Comparison of ENCODE assay signal across 8 mouse cellular contexts in genomic region chr17:35439295-35439747, GRCm38 (mm10). TPM values are rescaled to one million over a fixed set of nuclear protein-coding genes. Genes with fewer than 3 reads are reported as not detected.
DNase-seq lines count a peak whose midpoint lies in the region; ATAC-seq and TF ChIP-seq lines count a peak whose summit lies in the region.
"Not testable (repeated sequence)": the region's sequence is repeated elsewhere in the genome, so short reads cannot be mapped to it uniquely, and the experiment has no call there.

No protein-coding gene starts in this region.

- H3K9ac ChIP-seq in forebrain, embryonic 16.5 days (replicated peaks; ENCODE audit: low read depth, low read length), result peak overlapping the region; percentile 10; the same call in 1 of the 2 replicates
- peak overlapping the region; percentile 68 for H3K9ac ChIP-seq in hindbrain, embryonic 12.5 days
- 0 out of 2 replicates have a peak overlapping the region, but pooled peaks have one; percentile 45 for H3K9ac ChIP-seq in liver, postnatal 0 days (replicated peaks)
- H3K9ac ChIP-seq in neural tube, embryonic 11.5 days (ENCODE audit: low read length), result peak overlapping the region; percentile 62

- H3K4me2 ChIP-seq in forebrain, embryonic 16.5 days (ENCODE audit: low read length), result peak overlapping the region; percentile 54
- peak overlapping the region; percentile 94 for H3K4me2 ChIP-seq in hindbrain, embryonic 12.5 days (replicated peaks)
- peak overlapping the region; percentile 73 for H3K4me2 ChIP-seq in liver, postnatal 0 days (ENCODE audit: low read depth, low read length)
- H3K4me2 ChIP-seq in neural tube, embryonic 11.5 days (ENCODE audit: low read depth), result peak overlapping the region; percentile 86

- H3K4me1 ChIP-seq in cortical plate, adult 2 months (ENCODE audit: control insufficient read depth, insufficient read depth, low read length); forebrain, embryonic 16.5 days (replicated peaks; ENCODE audit: control insufficient read depth, insufficient read depth, low read length); hindbrain, embryonic 12.5 days; liver, postnatal 0 days (ENCODE audit: insufficient read depth); neural tube, embryonic 11.5 days (ENCODE audit: control insufficient read depth, insufficient read depth, low read length); thymus, adult 2 months (replicated peaks; ENCODE audit: control insufficient read depth, insufficient read depth, low read length): not testable (repeated sequence)

- not testable (repeated sequence) for TF ChIP-seq POLR2A in cortical plate, adult 2 months (IDR thresholded peaks at IDR 0.05; ENCODE audit: extremely low read depth, insufficient read depth, low read length); thymus, adult 2 months (IDR thresholded peaks at IDR 0.05; ENCODE audit: control insufficient read depth, extremely low read depth, insufficient read depth, low read length, poor library complexity)

- not testable (repeated sequence) for H3K36me3 ChIP-seq in forebrain, embryonic 16.5 days (ENCODE audit: control insufficient read depth, insufficient read depth); hindbrain, embryonic 12.5 days; liver, postnatal 0 days (replicated peaks; ENCODE audit: insufficient read depth, low read length); neural tube, embryonic 11.5 days (ENCODE audit: control insufficient read depth, insufficient read depth, low read length); thymus, adult 2 months (ENCODE audit: control insufficient read depth, insufficient read depth, low read length)

- peak overlapping the region; percentile 17; the same call in 1 of the 2 replicates for H3K4me3 ChIP-seq in cortical plate, adult 2 months (ENCODE audit: insufficient read depth, low read length)
- H3K4me3 ChIP-seq in forebrain, embryonic 16.5 days (replicated peaks; ENCODE audit: low read length), result peak overlapping the region; percentile 38
- peak overlapping the region; percentile 50 for H3K4me3 ChIP-seq in hindbrain, embryonic 12.5 days
- peak overlapping the region; percentile 44 for H3K4me3 ChIP-seq in liver, postnatal 0 days (ENCODE audit: low read depth, low read length)
- H3K4me3 ChIP-seq in neural tube, embryonic 11.5 days (ENCODE audit: low read depth, low read length), result peak overlapping the region; percentile 41
- H3K4me3 ChIP-seq in thymus, adult 2 months (ENCODE audit: control insufficient read depth, insufficient read depth, low read length), result peak overlapping the region; percentile 55

- peak; percentile 21 for DNase-seq in ES-CJ7 (ENCODE audit: low read depth, low spot score)
- peak; percentile 37 for DNase-seq in kidney, postnatal 10 days
- DNase-seq in liver, postnatal 0 days; thymus, adult 2 months: not testable (repeated sequence)
- peak; percentile 44 for DNase-seq in neural tube, embryonic 11.5 days (ENCODE audit: low spot score)

- TF ChIP-seq CTCF in cortical plate, adult 2 months (IDR thresholded peaks at IDR 0.05; ENCODE audit: extremely low read depth, insufficient read depth, low read length); liver, postnatal 0 days (IDR thresholded peaks at IDR 0.05; ENCODE audit: low read depth); thymus, adult 2 months (IDR thresholded peaks at IDR 0.05; ENCODE audit: borderline replicate concordance, control insufficient read depth, extremely low read depth, insufficient read depth, low read length, poor library complexity): not testable (repeated sequence)

- H3K9me3 ChIP-seq in forebrain, embryonic 16.5 days (ENCODE audit: control insufficient read depth, low read length); hindbrain, embryonic 12.5 days (replicated peaks); liver, postnatal 0 days (ENCODE audit: low read length); neural tube, embryonic 11.5 days (ENCODE audit: control insufficient read depth, low read length): not testable (repeated sequence)

- peak; percentile 60 for ATAC-seq in forebrain, embryonic 16.5 days
- ATAC-seq in hindbrain, embryonic 12.5 days (ENCODE audit: low FRiP score), result peak; percentile 57
- ATAC-seq in liver, postnatal 0 days, result peak; percentile 62
- ATAC-seq in neural tube, embryonic 11.5 days (ENCODE audit: insufficient read depth, low FRiP score, low TSS enrichment), result peak; percentile 71; the same call in 1 of the 2 replicates

- H3K27ac ChIP-seq in cortical plate, adult 2 months (ENCODE audit: insufficient read depth, low read length); forebrain, embryonic 16.5 days (ENCODE audit: low read length); hindbrain, embryonic 12.5 days; liver, postnatal 0 days (ENCODE audit: low read depth); neural tube, embryonic 11.5 days (ENCODE audit: low read depth, low read length); thymus, adult 2 months (ENCODE audit: control insufficient read depth, insufficient read depth, low read length): not testable (repeated sequence)

- 1% methylated on average over 38 of the region's 48 CpGs for WGBS in forebrain, embryonic 16.5 days
- 1% methylated on average over 47 of the region's 48 CpGs for WGBS in hindbrain, embryonic 12.5 days
- WGBS in liver, postnatal 0 days (ENCODE audit: insufficient replicate concordance), result 2% methylated on average over 41 of the region's 48 CpGs
- 1% methylated on average over 42 of the region's 48 CpGs for WGBS in neural tube, embryonic 11.5 days
- WGBS in thymus, adult 2 months, result 2% methylated on average over 48 of the region's 48 CpGs

- not testable (repeated sequence) for TF ChIP-seq EP300 in liver, postnatal 0 days (IDR thresholded peaks at IDR 0.05; ENCODE audit: low read depth)

- not testable (repeated sequence) for H3K27me3 ChIP-seq in forebrain, embryonic 16.5 days (replicated peaks; ENCODE audit: control insufficient read depth, insufficient read depth, low read length); neural tube, embryonic 11.5 days (ENCODE audit: control insufficient read depth, insufficient read depth, low read length); thymus, adult 2 months (ENCODE audit: control insufficient read depth, insufficient read depth, low read length)
- peaks cover 24% of the 10 kb centered on the region for H3K27me3 ChIP-seq in hindbrain, embryonic 12.5 days
- H3K27me3 ChIP-seq in liver, postnatal 0 days (ENCODE audit: insufficient read depth, low read length), result peaks cover 12% of the 10 kb centered on the region

RNA-seq across cellular contexts. Expression of gene H2-Q7, which starts 0.4 kb away (rescaled TPM):
- 1.2 and 1.9 TPM in 2 replicates for polyA plus RNA-seq in cortical plate, adult 2 months (2012; rRNA removed)
- polyA plus RNA-seq in forebrain, embryonic 16.5 days (2015; fragmentation: Nextera tagmentation; extraction: Ambion mirVana), result 0.99 and 3.1 TPM in 2 replicates
- 3.9 and 4.7 TPM in 2 replicates for polyA plus RNA-seq in hindbrain, embryonic 12.5 days (2016; fragmentation: Nextera tagmentation; extraction: Ambion mirVana)
- polyA plus RNA-seq in liver, postnatal 0 days (2015; fragmentation: Nextera tagmentation; extraction: Ambion mirVana), result 7.5 and 7.9 TPM in 2 replicates
- 11.2 and 12.5 TPM in 2 replicates for polyA plus RNA-seq in neural tube, embryonic 11.5 days (2014; fragmentation: Nextera tagmentation; extraction: Ambion mirVana)
- 412 and 617 TPM in 2 replicates for polyA plus RNA-seq in thymus, adult 2 months (2012; rRNA removed)

RNA-seq across cellular contexts. Expression of gene H2-Q6, which starts 14.7 kb away (rescaled TPM):
- 1.2 and 1.7 TPM in 2 replicates for polyA plus RNA-seq in cortical plate, adult 2 months (2012; rRNA removed)
- polyA plus RNA-seq in forebrain, embryonic 16.5 days (2015; fragmentation: Nextera tagmentation; extraction: Ambion mirVana), result 0.36 and 0.60 TPM in 2 replicates
- 0.10 and 0.42 TPM in 2 replicates for polyA plus RNA-seq in hindbrain, embryonic 12.5 days (2016; fragmentation: Nextera tagmentation; extraction: Ambion mirVana)
- 3.7 TPM in 2 replicates for polyA plus RNA-seq in liver, postnatal 0 days (2015; fragmentation: Nextera tagmentation; extraction: Ambion mirVana)
- polyA plus RNA-seq in neural tube, embryonic 11.5 days (2014; fragmentation: Nextera tagmentation; extraction: Ambion mirVana), result 0.99 and 1.4 TPM in 2 replicates
- polyA plus RNA-seq in thymus, adult 2 months (2012; rRNA removed), result 115 and 165 TPM in 2 replicates

RNA-seq across cellular contexts. Expression of gene H2-Q10, which starts 30.6 kb away (rescaled TPM):
- 0.04 and 0.09 TPM in 2 replicates for polyA plus RNA-seq in cortical plate, adult 2 months (2012; rRNA removed)
- 0.14 TPM in 1 of 2 replicates, not detected in the other for polyA plus RNA-seq in forebrain, embryonic 16.5 days (2015; fragmentation: Nextera tagmentation; extraction: Ambion mirVana)
- polyA plus RNA-seq in hindbrain, embryonic 12.5 days (2016; fragmentation: Nextera tagmentation; extraction: Ambion mirVana), result 0.10 TPM in 1 of 2 replicates, not detected in the other
- polyA plus RNA-seq in liver, postnatal 0 days (2015; fragmentation: Nextera tagmentation; extraction: Ambion mirVana), result 621 and 683 TPM in 2 replicates
- polyA plus RNA-seq in neural tube, embryonic 11.5 days (2014; fragmentation: Nextera tagmentation; extraction: Ambion mirVana), result 0.28 and 0.81 TPM in 2 replicates
- polyA plus RNA-seq in thymus, adult 2 months (2012; rRNA removed), result 15.3 and 18.6 TPM in 2 replicates

RNA-seq across cellular contexts. Expression of gene H2-Q4, which starts 59.9 kb away (rescaled TPM):
- polyA plus RNA-seq in cortical plate, adult 2 months (2012; rRNA removed), result 6.2 and 6.5 TPM in 2 replicates
- polyA plus RNA-seq in forebrain, embryonic 16.5 days (2015; fragmentation: Nextera tagmentation; extraction: Ambion mirVana), result 0.65 TPM in 2 replicates
- 1.6 and 1.7 TPM in 2 replicates for polyA plus RNA-seq in hindbrain, embryonic 12.5 days (2016; fragmentation: Nextera tagmentation; extraction: Ambion mirVana)
- polyA plus RNA-seq in liver, postnatal 0 days (2015; fragmentation: Nextera tagmentation; extraction: Ambion mirVana), result 4.1 and 5.6 TPM in 2 replicates
- polyA plus RNA-seq in neural tube, embryonic 11.5 days (2014; fragmentation: Nextera tagmentation; extraction: Ambion mirVana), result 1.6 and 2.3 TPM in 2 replicates
- 272 and 274 TPM in 2 replicates for polyA plus RNA-seq in thymus, adult 2 months (2012; rRNA removed)

Comparison
In these comparisons a context has a peak if more than half of its experiments do, and no peak if none do; other contexts are left out.
1. H3K9ac ChIP-seq: peak in every context shown above with its lines; median percentile 68 in hindbrain, embryonic 12.5 days; 62 in neural tube, embryonic 11.5 days; 45 in liver, postnatal 0 days; 10 in forebrain, embryonic 16.5 days.
2. RNA of gene H2-Q7, which starts 0.4 kb away (polyA plus RNA-seq): 412 to 617 TPM in thymus, adult 2 months; 11.2 to 12.5 TPM in neural tube, embryonic 11.5 days, 7.5 to 7.9 TPM in liver, postnatal 0 days, 3.9 to 4.7 TPM in hindbrain, embryonic 12.5 days, 0.99 to 3.1 TPM in forebrain, embryonic 16.5 days and 1.2 to 1.9 TPM in cortical plate, adult 2 months; every median in the first group is over 10 times any median in the second.
3. RNA of gene H2-Q6, which starts 14.7 kb away (polyA plus RNA-seq): 115 to 165 TPM in thymus, adult 2 months; 3.7 TPM in liver, postnatal 0 days, 1.2 to 1.7 TPM in cortical plate, adult 2 months, 0.99 to 1.4 TPM in neural tube, embryonic 11.5 days, 0.36 to 0.60 TPM in forebrain, embryonic 16.5 days and 0.10 to 0.42 TPM in hindbrain, embryonic 12.5 days; every median in the first group is over 10 times any median in the second.
4. RNA of gene H2-Q10, which starts 30.6 kb away (polyA plus RNA-seq): 621 to 683 TPM in liver, postnatal 0 days; 15.3 to 18.6 TPM in thymus, adult 2 months, 0.28 to 0.81 TPM in neural tube, embryonic 11.5 days, 0.14 TPM in forebrain, embryonic 16.5 days, 0.10 TPM in hindbrain, embryonic 12.5 days and 0.04 to 0.09 TPM in cortical plate, adult 2 months; every median in the first group is over 10 times any median in the second.
5. Peak in every context shown above with its lines, with median percentiles within 50 percentile points of each other: H3K4me3 ChIP-seq, ATAC-seq and H3K4me2 ChIP-seq.